Mouse (Mus musculus) spleen, adult 2 months (tissue): ENCODE results near the gene Pitpnm3. TPM values are rescaled to one million over a fixed set of nuclear protein-coding genes. Genes with fewer than 3 reads are reported as not detected.
A peak's percentile ranks its signal among the peaks of the same experiment; 100 is the strongest.

Experiments
- DNase-seq, 2 experiments: peaks; one replicate each; pipeline versions ENCODE4 v3.0.0 to v3.0.0-alpha.2; 2012 to 2021; ENCODE audit warnings: low spot score in 2 of 2, low read depth in 1 of 2
- H3K27ac ChIP-seq: fragments of 200-500 bp; 2 replicates; pipeline ENCODE4 v1.5.1; 2012; ENCODE audit warnings: low read length, inconsistent platforms; ENCODE audit not compliant: insufficient read depth
- H3K27me3 ChIP-seq: fragments of 200-500 bp; 2 replicates; pipeline ENCODE4 v1.6.1; 2012; ENCODE audit warnings: mild to moderate bottlenecking, moderate library complexity, low read length, inconsistent platforms; ENCODE audit not compliant: control insufficient read depth, insufficient read depth
- H3K36me3 ChIP-seq: fragments of 200-500 bp; 2 replicates; pipeline ENCODE4 v1.6.1; 2012; ENCODE audit warnings: mild to moderate bottlenecking, low read length, inconsistent platforms; ENCODE audit not compliant: control insufficient read depth, insufficient read depth
- H3K4me1 ChIP-seq: fragments of 200-500 bp; 2 replicates; pipeline ENCODE4 v1.6.1; 2011; ENCODE audit warnings: inconsistent platforms; ENCODE audit not compliant: control insufficient read depth, insufficient read depth, insufficient read length
- H3K4me3 ChIP-seq: fragments of 200-500 bp; 2 replicates; pipeline ENCODE4 v1.5.1; 2011; ENCODE audit warnings: mild to moderate bottlenecking, inconsistent platforms; ENCODE audit not compliant: insufficient read depth, insufficient read length; ENCODE audit errors: extremely low read depth
- CTCF ChIP-seq: fragments of 200-500 bp; IDR thresholded peaks from 2 replicates; pipeline ENCODE4 v1.5.1; 2011; ENCODE audit warnings: mild to moderate bottlenecking, inconsistent platforms; ENCODE audit not compliant: insufficient read depth, insufficient read length, insufficient replicate concordance; ENCODE audit errors: extremely low read depth
- POLR2A ChIP-seq: fragments of 200-500 bp; IDR thresholded peaks from 2 replicates; pipeline ENCODE4 v1.6.1; 2011; ENCODE audit warnings: low read depth, low read length, inconsistent platforms
- WGBS: fragments of 180-500 bp; shearing (Covaris S2); methylation state at CpG from one replicate; pipeline ENCODE4 v1.1.7; 2018; 5-methylcytosine and 5-hydroxymethylcytosine counted together
- polyA plus RNA-seq: library from polyadenylated mRNA; depleted of rRNA; stranded (reverse); fragments of >200 nt; gene quantifications from 2 replicates; pipeline ENCODE4 v1.2.3, GENCODE M21; 2012

Pitpnm3 gene
- polyA plus RNA-seq, 1 experiment = 5.9 TPM

DNA sequence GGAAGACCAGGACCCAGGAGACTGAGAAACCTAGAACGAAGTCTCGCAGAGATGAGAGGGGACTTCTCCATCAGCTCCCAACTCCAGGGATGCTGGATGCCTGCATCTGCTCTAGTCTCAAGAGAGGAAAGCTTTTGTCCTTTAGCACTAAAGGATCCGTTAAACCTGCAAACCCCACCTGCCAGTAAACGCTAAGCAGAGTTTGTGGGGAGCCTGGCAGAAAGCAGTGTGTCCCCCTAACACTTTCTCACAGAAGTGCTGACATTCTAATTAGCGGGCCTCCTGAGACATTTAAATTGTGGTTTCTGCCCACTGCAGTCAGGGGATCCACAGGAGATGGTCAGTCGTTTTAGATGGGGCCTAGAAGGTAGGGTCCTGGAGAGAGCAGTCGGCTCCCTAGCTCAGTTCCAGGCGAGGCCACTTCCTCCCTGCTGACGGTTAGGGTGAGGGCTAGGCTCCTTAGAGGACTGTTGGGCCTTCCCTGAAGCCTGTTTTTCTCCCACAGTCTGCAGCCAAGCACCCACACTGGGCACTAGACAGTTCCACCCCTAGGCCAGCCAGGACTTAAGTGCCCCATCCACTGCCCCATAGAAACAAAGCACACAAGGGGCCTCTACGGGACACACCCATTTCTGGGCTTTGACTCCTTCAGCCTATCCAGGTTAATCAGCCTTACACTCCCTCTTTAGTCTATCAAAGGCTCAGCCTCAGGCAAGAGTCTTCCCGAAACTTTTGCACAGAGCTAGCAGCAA, 829 bp upstream of the Pitpnm3 start:
- H3K4me3 ChIP-seq = no peak overlapping the region
- TF ChIP-seq CTCF (no peak), POLR2A (no peak)
- WGBS = 45% methylated on average over 11 of the region's 11 CpGs
- H3K27ac ChIP-seq = no peak overlapping the region
- peaks cover 10% of the 10 kb centered on the region for H3K27me3 ChIP-seq
- no peak for DNase-seq
- H3K4me1 ChIP-seq = no peaks in the 10 kb centered on the region
- no peaks in the 10 kb centered on the region for H3K36me3 ChIP-seq

DNA sequence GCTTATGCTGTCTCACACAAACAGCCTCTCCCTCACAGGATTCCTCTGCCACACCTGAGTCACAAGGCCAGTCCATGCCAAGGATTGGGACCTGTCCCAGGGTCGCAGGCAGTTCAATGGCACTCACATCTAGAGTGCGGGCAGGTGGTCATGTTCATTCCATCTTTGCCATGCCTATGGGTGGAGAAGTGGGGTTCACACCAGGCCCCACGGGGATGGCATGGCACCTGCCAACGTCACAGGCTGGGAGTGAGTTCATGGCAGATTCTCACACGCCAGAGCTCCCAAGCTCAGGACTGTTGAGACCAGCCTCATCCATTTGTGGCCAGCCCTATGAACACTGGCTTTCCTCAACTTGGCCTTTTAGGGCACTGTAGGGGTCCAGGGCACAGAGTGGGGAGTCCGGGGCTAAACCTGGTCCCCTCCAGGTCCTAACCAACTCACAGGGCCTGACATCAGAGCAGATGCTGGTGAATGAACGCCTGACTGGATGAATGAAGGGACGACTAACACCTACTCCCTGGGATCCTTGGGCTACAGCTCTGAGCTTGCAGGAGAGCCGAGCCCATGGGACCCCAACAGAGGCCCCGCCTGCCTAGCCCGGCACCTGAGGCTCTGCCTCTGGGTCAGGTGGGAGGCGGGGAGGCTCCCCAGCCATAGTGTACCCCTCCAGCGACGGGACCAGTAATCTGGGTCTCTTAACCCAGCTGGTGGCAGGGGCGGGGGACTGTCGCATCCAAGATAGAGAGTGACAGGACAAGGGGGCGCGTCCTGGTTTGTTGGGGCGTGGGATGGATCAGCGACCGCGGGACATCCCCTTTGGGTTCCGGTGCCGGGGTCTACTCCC, 819 bp downstream of the Pitpnm3 start:
- Histone ChIP-seq H3K4me3 (peak overlapping the region; percentile 35; the same call in 1 of the 2 replicates), H3K4me1 (no peaks in the 10 kb centered on the region), H3K27ac (no peak overlapping the region), H3K27me3 (peaks cover 10% of the 10 kb centered on the region), H3K36me3 (no peaks in the 10 kb centered on the region)
- TF ChIP-seq CTCF (no peak), POLR2A (no peak)
- WGBS = 21% methylated on average over 24 of the region's 24 CpGs
- DNase-seq = no peak

DNA sequence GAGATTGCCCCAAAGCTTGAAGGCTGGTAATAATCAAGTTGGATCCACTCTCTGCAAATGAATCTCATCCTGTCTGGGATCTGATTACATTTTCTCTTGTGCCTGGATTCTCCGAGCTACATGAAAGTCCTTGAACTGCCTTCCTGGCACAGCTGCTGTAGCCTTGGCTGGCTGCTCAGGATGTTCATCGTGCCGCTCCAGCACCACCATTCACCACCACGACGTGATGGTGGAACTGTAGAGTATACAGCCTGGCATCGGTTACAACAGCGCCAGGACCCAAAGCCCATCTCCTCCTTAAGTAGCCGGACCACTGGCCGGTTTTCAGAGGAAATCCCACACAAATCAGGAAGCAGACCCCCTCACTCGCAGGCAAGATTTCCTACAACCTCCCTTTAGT, 2.5 kb downstream of the Pitpnm3 start:
- Histone ChIP-seq H3K27ac (peak overlapping the region; percentile 33; the same call in 1 of the 2 replicates), H3K27me3 (peaks cover 10% of the 10 kb centered on the region)

DNA sequence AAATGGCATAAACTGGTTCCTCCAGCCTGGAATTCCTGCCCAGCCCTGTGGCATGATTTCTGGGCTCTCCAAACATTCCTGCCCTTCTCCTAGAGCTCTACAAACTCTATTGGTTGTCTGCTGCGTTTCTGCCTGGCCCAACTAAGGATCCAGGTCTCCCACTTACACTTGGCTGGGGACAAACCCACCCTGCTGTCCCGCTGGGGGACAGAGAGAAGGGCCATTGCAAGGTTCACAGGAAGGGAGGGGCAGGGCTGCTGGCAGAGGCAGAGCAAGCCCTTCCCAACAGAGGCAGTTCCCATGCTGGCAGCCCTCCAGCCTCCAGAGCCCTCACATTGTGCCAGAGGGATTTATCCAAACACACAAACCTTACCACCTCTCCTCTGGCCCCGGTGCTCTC, 3.3 kb downstream of the Pitpnm3 start:
- no peak overlapping the region for H3K4me3 ChIP-seq
- H3K27ac ChIP-seq = peak overlapping the region; percentile 29; the same call in 1 of the 2 replicates
- H3K36me3 ChIP-seq = no peaks in the 10 kb centered on the region
- peaks cover 10% of the 10 kb centered on the region for H3K27me3 ChIP-seq
- TF ChIP-seq POLR2A = no peak
- no peak for TF ChIP-seq CTCF
- 20% methylated on average over 3 of the region's 3 CpGs for WGBS
- H3K4me1 ChIP-seq = no peaks in the 10 kb centered on the region
- DNase-seq = no peak

More for the DNA sequence above, 2.5 kb downstream of the Pitpnm3 start:
- 66% methylated on average over 10 of the region's 10 CpGs for WGBS
- Histone ChIP-seq H3K36me3 (no peaks in the 10 kb centered on the region), H3K4me3 (no peak overlapping the region), H3K4me1 (no peaks in the 10 kb centered on the region)
- DNase-seq = no peak
- TF ChIP-seq CTCF (no peak), POLR2A (no peak)

DNA sequence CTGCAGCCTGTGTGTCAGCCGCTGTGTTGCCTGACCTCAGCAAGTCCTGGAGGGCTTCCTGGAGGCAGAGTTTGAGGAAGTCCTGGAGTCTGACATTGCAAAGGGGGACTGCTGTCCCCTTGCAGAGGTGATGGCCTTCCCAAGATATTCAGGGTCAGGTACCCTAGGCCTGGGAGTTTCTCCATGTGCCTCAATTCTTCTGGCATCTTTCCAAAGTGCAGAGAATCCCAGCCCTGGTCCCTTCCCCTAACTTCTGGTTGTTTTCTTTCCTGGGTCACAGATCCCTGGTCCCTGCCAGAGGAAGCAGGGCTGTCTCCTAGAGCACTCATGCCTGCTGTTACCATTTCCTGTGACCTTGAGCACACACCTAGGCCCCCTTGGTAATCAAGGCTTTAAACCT, 3.9 kb downstream of the Pitpnm3 start:
- Histone ChIP-seq H3K4me3 (no peak overlapping the region), H3K27me3 (peaks cover 10% of the 10 kb centered on the region), H3K27ac (no peak overlapping the region), H3K36me3 (no peaks in the 10 kb centered on the region), H3K4me1 (no peaks in the 10 kb centered on the region)
- TF ChIP-seq POLR2A (no peak), CTCF (no peak)
- WGBS = 87% methylated on average over 1 of the region's 1 CpGs
- no peak for DNase-seq

DNA sequence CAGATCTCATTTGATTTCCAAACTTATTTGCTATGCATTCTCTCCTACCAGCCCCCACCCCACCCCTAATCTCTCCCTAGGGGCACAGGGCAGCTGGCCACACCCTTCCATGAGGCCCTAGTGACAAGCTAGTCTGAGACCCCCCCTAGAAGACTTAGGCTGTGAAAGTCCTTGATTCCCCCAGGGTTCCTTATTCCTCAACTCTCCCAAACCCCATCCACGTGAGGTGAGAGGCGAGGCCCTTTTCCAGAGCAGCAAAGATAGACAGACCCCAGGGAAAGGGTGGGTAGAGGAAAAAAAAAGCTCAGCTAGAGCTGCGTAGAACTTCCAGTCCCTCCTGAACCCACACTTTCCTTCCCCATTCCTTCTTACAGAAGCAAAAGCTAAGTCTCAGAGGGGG, 4.7 kb downstream of the Pitpnm3 start:
- Histone ChIP-seq H3K4me1 (no peaks in the 10 kb centered on the region), H3K4me3 (no peak overlapping the region), H3K36me3 (no peaks in the 10 kb centered on the region), H3K27ac (no peak overlapping the region), H3K27me3 (peaks cover 10% of the 10 kb centered on the region)
- no peak for DNase-seq
- TF ChIP-seq POLR2A (no peak), CTCF (no peak)
- WGBS = 72% methylated on average over 3 of the region's 3 CpGs
